Mouse (Mus musculus) brain, embryonic 14.5 days (tissue): ENCODE measurements around the gene Slc35b2.

Experiments used
- CTCF ChIP-seq: fragments of 200-500 bp; IDR thresholded peaks from 2 replicates; pipeline ENCODE4 v1.5.1; 2012; ENCODE audit warnings: inconsistent platforms, mild to moderate bottlenecking, moderate library complexity, borderline replicate concordance; ENCODE audit not compliant: insufficient read depth, insufficient read length; ENCODE audit errors: extremely low read depth
- POLR2A ChIP-seq: fragments of 200-500 bp; IDR thresholded peaks from 2 replicates; pipeline ENCODE4 v1.6.1; 2012; ENCODE audit warnings: mild to moderate bottlenecking, inconsistent platforms, borderline replicate concordance; ENCODE audit not compliant: poor library complexity, insufficient read depth, insufficient read length, severe bottlenecking; ENCODE audit errors: extremely low read depth

- no peak; the same call in 1 of the 2 replicates for TF ChIP-seq POLR2A
- TF ChIP-seq CTCF, result no peak
Measured at GRCm38 (mm10) chr17:45572103-45573086, 8.7 kb downstream of the Slc35b2 start.
